Mouse (Mus musculus) MEL (cell line): ENCODE data around the gene Csf2ra. TPM values are rescaled to one million over a fixed set of nuclear protein-coding genes. Genes with fewer than 3 reads are reported as not detected.

Source experiments
- DNase-seq: peaks from one replicate; pipeline ENCODE4 v3.0.0; 2011; ENCODE audit warnings: low read depth, low spot score
- H3K27ac ChIP-seq: 2 replicates; pipeline ENCODE4 v1.5.1; 2012; ENCODE audit warnings: low read depth, mild to moderate bottlenecking, control low read depth, low read length, moderate library complexity; ENCODE audit not compliant: control insufficient read depth
- H3K27me3 ChIP-seq, 2 experiments: fragments of 150-350 bp in 1 of 2; sonication (generic) in 1 of 2; 2 replicates each; pipeline ENCODE4 v1.6.1; 2012; ENCODE audit warnings: low read length in 2 of 2, mild to moderate bottlenecking in 2 of 2, improper control_type of control experiment in 1 of 2, moderate library complexity in 1 of 2; ENCODE audit not compliant: insufficient read depth in 2 of 2, control insufficient read depth in 1 of 2
- H3K36me3 ChIP-seq, 2 experiments: 2 replicates each; pipeline ENCODE4 v1.6.1; 2012 to 2014; ENCODE audit warnings: low read length in 2 of 2, improper control_type of control experiment in 1 of 2, inconsistent platforms in 1 of 2, mild to moderate bottlenecking in 1 of 2; ENCODE audit not compliant: insufficient read depth in 2 of 2, control insufficient read depth in 1 of 2
- H3K4me1 ChIP-seq, 2 experiments: fragments of 150-350 bp in 1 of 2; sonication (generic) in 1 of 2; 2 replicates each; pipeline ENCODE4 v1.6.1; 2012; ENCODE audit warnings: low read length in 2 of 2, improper control_type of control experiment in 1 of 2, mild to moderate bottlenecking in 1 of 2; ENCODE audit not compliant: insufficient read depth in 2 of 2, control insufficient read depth in 1 of 2
- H3K4me3 ChIP-seq, 2 experiments: fragments of 150-350 bp in 1 of 2; sonication (generic) in 1 of 2; 2 replicates each; pipeline ENCODE4 v1.5.1; 2012; ENCODE audit warnings: low read depth in 2 of 2, low read length in 2 of 2, mild to moderate bottlenecking in 2 of 2, moderate library complexity in 2 of 2, control low read depth in 1 of 2, improper control_type of control experiment in 1 of 2; ENCODE audit not compliant: control insufficient read depth in 1 of 2, insufficient read depth in 1 of 2
- H3K79me2 ChIP-seq: 2 replicates; pipeline ENCODE4 v1.6.1; 2012; ENCODE audit warnings: mild to moderate bottlenecking, low read length, moderate library complexity; ENCODE audit not compliant: control insufficient read depth, poor library complexity, insufficient read depth
- H3K9ac ChIP-seq: 2 replicates; pipeline ENCODE4 v1.6.1; 2012; ENCODE audit warnings: low read depth, mild to moderate bottlenecking, control low read depth, low read length, moderate library complexity; ENCODE audit not compliant: control insufficient read depth, poor library complexity, severe bottlenecking
- H3K9me3 ChIP-seq: fragments of 150-350 bp; sonication (generic); replicated peaks from 2 replicates; pipeline ENCODE4 v1.6.1; 2012; ENCODE audit warnings: mild to moderate bottlenecking, low read length, improper control_type of control experiment, moderate library complexity; ENCODE audit not compliant: insufficient read depth
- CHD1 ChIP-seq: IDR thresholded peaks from 2 replicates; pipeline ENCODE4 v1.6.1; 2012; ENCODE audit warnings: low read depth, mild to moderate bottlenecking, inconsistent platforms, low read length, improper control_type of control experiment
- CHD2 ChIP-seq: IDR thresholded peaks from 2 replicates; pipeline ENCODE4 v1.6.1; 2011; ENCODE audit warnings: low read length, improper control_type of control experiment
- CTCF ChIP-seq, 3 experiments: IDR thresholded peaks in 2 of 3; conservative IDR thresholded peaks in 1 of 3; 2 replicates each; pipeline ENCODE4 v1.5.1; 2011 to 2012; ENCODE audit warnings: low read length in 3 of 3, low read depth in 2 of 3, mild to moderate bottlenecking in 2 of 3, improper control_type of control experiment in 1 of 3, inconsistent platforms in 1 of 3, mixed read lengths in 1 of 3, moderate library complexity in 1 of 3; ENCODE audit not compliant: control insufficient read depth in 1 of 3, insufficient read depth in 1 of 3, poor library complexity in 1 of 3, severe bottlenecking in 1 of 3
- E2F4 ChIP-seq: IDR thresholded peaks from 2 replicates; pipeline ENCODE4 v1.6.1; 2011; ENCODE audit warnings: low read depth, low read length, improper control_type of control experiment, borderline replicate concordance
- EP300 ChIP-seq, 2 experiments: IDR thresholded peaks; 2 replicates each; pipeline ENCODE4 v1.6.1; 2011; ENCODE audit warnings: improper control_type of control experiment in 2 of 2, low read length in 2 of 2, low read depth in 1 of 2, mild to moderate bottlenecking in 1 of 2
- ETS1 ChIP-seq: IDR thresholded peaks from 2 replicates; pipeline ENCODE4 v1.6.1; 2012; ENCODE audit warnings: low read depth, mild to moderate bottlenecking, inconsistent platforms, low read length, improper control_type of control experiment, moderate library complexity
- GABPA ChIP-seq: IDR thresholded peaks from 2 replicates; pipeline ENCODE4 v1.6.1; 2012; ENCODE audit warnings: low read depth, mild to moderate bottlenecking, inconsistent platforms, low read length, improper control_type of control experiment, moderate library complexity
- GATA1 ChIP-seq: IDR thresholded peaks from 2 replicates; pipeline ENCODE4 v1.6.1; 2011; ENCODE audit warnings: low read depth, low read length, improper control_type of control experiment
- JUND ChIP-seq: IDR thresholded peaks from 2 replicates; pipeline ENCODE4 v1.6.1; 2011; ENCODE audit warnings: low read depth, mild to moderate bottlenecking, improper control_type of control experiment, low read length
- KAT2A ChIP-seq: conservative IDR thresholded peaks from 2 replicates; pipeline ENCODE4 v1.6.1; 2012; ENCODE audit warnings: low read depth, low read length, improper control_type of control experiment, inconsistent platforms
- MAX ChIP-seq: IDR thresholded peaks from 2 replicates; pipeline ENCODE4 v1.6.1; 2011; ENCODE audit warnings: low read length, improper control_type of control experiment
- MEF2A ChIP-seq: IDR thresholded peaks from 2 replicates; pipeline ENCODE4 v1.6.1; 2014; ENCODE audit warnings: low read depth, mild to moderate bottlenecking, inconsistent platforms, low read length, improper control_type of control experiment; ENCODE audit not compliant: poor library complexity, insufficient replicate concordance, severe bottlenecking; ENCODE audit errors: extremely low read depth
- NELFE ChIP-seq: IDR thresholded peaks from 2 replicates; pipeline ENCODE4 v1.6.1; 2011; ENCODE audit warnings: low read depth, low read length, improper control_type of control experiment
- NRF1 ChIP-seq: IDR thresholded peaks from 2 replicates; pipeline ENCODE4 v1.6.1; 2014; ENCODE audit warnings: low read depth, mild to moderate bottlenecking, inconsistent platforms, low read length, improper control_type of control experiment, moderate library complexity; ENCODE audit not compliant: poor library complexity, insufficient read depth, severe bottlenecking
- POLR2A ChIP-seq, 2 experiments: IDR thresholded peaks; 2 replicates each; pipeline ENCODE4 v1.6.1; 2011 to 2012; ENCODE audit warnings: low read length in 2 of 2, mild to moderate bottlenecking in 2 of 2, control low read depth in 1 of 2, improper control_type of control experiment in 1 of 2, low read depth in 1 of 2, moderate library complexity in 1 of 2; ENCODE audit not compliant: control insufficient read depth in 1 of 2, insufficient read depth in 1 of 2, poor library complexity in 1 of 2
- RAD21 ChIP-seq: IDR thresholded peaks from 2 replicates; pipeline ENCODE4 v1.6.1; 2011; ENCODE audit warnings: mild to moderate bottlenecking, low read depth, low read length, improper control_type of control experiment
- SIN3A ChIP-seq: IDR thresholded peaks from 2 replicates; pipeline ENCODE4 v1.6.1; 2012; ENCODE audit warnings: low read length, improper control_type of control experiment, inconsistent platforms
- SMC3 ChIP-seq: IDR thresholded peaks from 2 replicates; pipeline ENCODE4 v1.6.1; 2011; ENCODE audit warnings: low read depth, low read length, improper control_type of control experiment
- TAL1 ChIP-seq: IDR thresholded peaks from 2 replicates; pipeline ENCODE4 v1.6.1; 2012; ENCODE audit warnings: mild to moderate bottlenecking, inconsistent platforms, low read length, moderate library complexity, mixed read lengths
- TCF12 ChIP-seq: IDR thresholded peaks from 2 replicates; pipeline ENCODE4 v1.6.1; 2014; ENCODE audit warnings: low read depth, mild to moderate bottlenecking, inconsistent platforms, low read length, improper control_type of control experiment, moderate library complexity
- UBTF ChIP-seq: IDR thresholded peaks from 2 replicates; pipeline ENCODE4 v1.6.1; 2012; ENCODE audit warnings: low read depth, mild to moderate bottlenecking, inconsistent platforms, low read length, improper control_type of control experiment, moderate library complexity, borderline replicate concordance; ENCODE audit not compliant: insufficient read depth
- USF2 ChIP-seq, 2 experiments: IDR thresholded peaks; 2 replicates each; pipeline ENCODE4 v1.6.1; 2011 to 2012; ENCODE audit warnings: improper control_type of control experiment in 2 of 2, low read length in 2 of 2, borderline replicate concordance in 1 of 2, inconsistent platforms in 1 of 2, low read depth in 1 of 2, mild to moderate bottlenecking in 1 of 2; ENCODE audit not compliant: insufficient read depth in 1 of 2
- ZC3H11A ChIP-seq: IDR thresholded peaks from 2 replicates; pipeline ENCODE4 v1.6.1; 2012; ENCODE audit warnings: low read depth, mild to moderate bottlenecking, inconsistent platforms, low read length, improper control_type of control experiment
- ZNF384 ChIP-seq: IDR thresholded peaks from 2 replicates; pipeline ENCODE4 v1.6.1; 2012; ENCODE audit warnings: low read depth, mild to moderate bottlenecking, inconsistent platforms, low read length, improper control_type of control experiment
- polyA plus RNA-seq, 2 experiments: library from polyadenylated mRNA; stranded (reverse) in 1 of 2; unstranded in 1 of 2; fragments of >175 nt in 1 of 2; fragments of >200 nt in 1 of 2; gene quantifications; 2 replicates each; pipeline versions ENCODE4 v1.2.1 to v1.2.4; 2012; ENCODE audit warnings: low replicate concordance in 2 of 2, low read depth in 1 of 2; ENCODE audit not compliant: insufficient read length in 2 of 2, insufficient read depth in 1 of 2, missing spikeins in 1 of 2
- total RNA-seq: library from RNA; depleted of rRNA; stranded (reverse); fragments of 300-350 nt; gene quantifications from 2 replicates; pipeline ENCODE4 v1.2.3, GENCODE M21; 2012

Csf2ra gene
- total and polyA plus RNA-seq, 3 experiments = not detected

- TF ChIP-seq SIN3A (peak; percentile 98), KAT2A (peak; percentile 76), MAX (peak; percentile 99), JUND (peak; percentile 56; the same call in 1 of the 2 replicates), EP300 (IDR thresholded peaks at IDR 0.05; ENCODE audit: low read depth in 1 of 2, low read length in 2 of 2) (peak; percentile 11 to 57; a peak in 1 of 4 replicates)
Observed at GRCm38 (mm10) chr19:61265349-61266245, 37.4 kb upstream of the Csf2ra start (continued).

GRCm38 (mm10) chr19:61264933-61265332, 36.7 kb upstream of the Csf2ra start:
- Histone ChIP-seq H3K27ac (peak overlapping the region; percentile 61; the same call in 1 of the 2 replicates), H3K4me1 (peaks cover 6 to 8% of the 10 kb centered on the region in 2 experiments; a peak in 3 of 4 replicates), H3K79me2 (no peaks in the 10 kb centered on the region), H3K9ac (peak overlapping the region; percentile 35), H3K27me3 (no peaks in the 10 kb centered on the region), H3K4me3 (peak overlapping the region in 1 of 2 experiments; percentile 1; a peak in 1 of 4 replicates), H3K9me3 (no peaks in the 10 kb centered on the region), H3K36me3 (peaks cover 0 to 6% of the 10 kb centered on the region in 2 experiments; a peak in 2 of 4 replicates)
- peak; percentile 82 for DNase-seq
- no peak for TF ChIP-seq JUND
- TF ChIP-seq EP300 (IDR thresholded peaks at IDR 0.05; ENCODE audit: low read depth in 1 of 2, low read length in 2 of 2) = peak in 1 of 2 experiments; percentile 52; a peak in 1 of 4 replicates
- TF ChIP-seq CHD2 = no peak
- TF ChIP-seq ETS1 = no peak
- TF ChIP-seq GATA1 = peak; percentile 66

DNA sequence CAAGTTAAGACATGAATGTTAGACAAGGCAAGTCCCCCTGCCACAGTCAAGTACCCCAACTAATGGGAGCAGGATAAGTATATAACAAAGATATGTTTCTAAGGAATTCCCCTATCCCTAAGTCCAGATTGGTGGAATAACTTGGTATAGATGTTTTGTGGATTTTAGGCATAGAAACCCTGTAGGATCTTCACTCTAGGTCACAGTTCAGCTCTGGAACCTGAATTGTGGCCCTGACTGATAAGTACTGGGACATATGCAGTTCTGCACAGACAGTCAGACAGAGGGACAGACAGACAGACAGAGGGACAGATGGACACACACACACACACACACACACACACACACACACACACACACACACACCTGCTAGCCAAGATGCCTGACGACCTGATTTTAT, 36.0 kb upstream of the Csf2ra start:
- no peaks in the 10 kb centered on the region for H3K79me2 ChIP-seq
- H3K27ac ChIP-seq = peak overlapping the region; percentile 39; the same call in 1 of the 2 replicates
- no peak overlapping the region for H3K4me3 ChIP-seq
- H3K4me1 ChIP-seq = peaks cover 6 to 8% of the 10 kb centered on the region in 2 experiments; a peak in 3 of 4 replicates
- H3K9ac ChIP-seq = no peak overlapping the region
- H3K9me3 ChIP-seq = no peaks in the 10 kb centered on the region
- peak; percentile 88 for DNase-seq
- no peak for TF ChIP-seq MAX
- no peak for TF ChIP-seq ZC3H11A
- no peak for TF ChIP-seq SMC3
- TF ChIP-seq ZNF384 = no peak
- TF ChIP-seq CTCF (IDR thresholded peaks at IDR 0.05 in 2 of 3, conservative IDR thresholded peaks at IDR 0.05 in 1 of 3; ENCODE audit: control insufficient read depth in 1 of 3, insufficient read depth in 1 of 3, low read depth in 2 of 3, low read length in 3 of 3, poor library complexity in 1 of 3, severe bottlenecking in 1 of 3) = no peak
- no peak for TF ChIP-seq MEF2A
- no peak for TF ChIP-seq POLR2A (IDR thresholded peaks at IDR 0.05; ENCODE audit: control insufficient read depth in 1 of 2, insufficient read depth in 1 of 2, low read depth in 1 of 2, low read length in 2 of 2, poor library complexity in 1 of 2)
- TF ChIP-seq CHD1 = no peak
- no peak for TF ChIP-seq TCF12
- TF ChIP-seq JUND = no peak
- no peak for TF ChIP-seq NRF1
- TF ChIP-seq NELFE = no peak
- TF ChIP-seq USF2 (IDR thresholded peaks at IDR 0.05; ENCODE audit: borderline replicate concordance in 1 of 2, insufficient read depth in 1 of 2, low read depth in 1 of 2, low read length in 2 of 2) = no peak
- TF ChIP-seq UBTF = no peak
- no peak for TF ChIP-seq TAL1
- TF ChIP-seq RAD21 = no peak
- no peak for TF ChIP-seq GABPA
- no peak for TF ChIP-seq ETS1
- TF ChIP-seq E2F4 = no peak
- H3K27me3 ChIP-seq = no peaks in the 10 kb centered on the region
- peaks cover 0 to 6% of the 10 kb centered on the region in 2 experiments; a peak in 2 of 4 replicates for H3K36me3 ChIP-seq
